Mouse (Mus musculus): ENCODE results near the gene Atp8a2. TPM values are rescaled to one million over a fixed set of nuclear protein-coding genes. Genes with fewer than 3 reads are reported as not detected.

Atp8a2 gene
- polyA plus RNA-seq, 1 experiment, result 0.01 TPM

DNA sequence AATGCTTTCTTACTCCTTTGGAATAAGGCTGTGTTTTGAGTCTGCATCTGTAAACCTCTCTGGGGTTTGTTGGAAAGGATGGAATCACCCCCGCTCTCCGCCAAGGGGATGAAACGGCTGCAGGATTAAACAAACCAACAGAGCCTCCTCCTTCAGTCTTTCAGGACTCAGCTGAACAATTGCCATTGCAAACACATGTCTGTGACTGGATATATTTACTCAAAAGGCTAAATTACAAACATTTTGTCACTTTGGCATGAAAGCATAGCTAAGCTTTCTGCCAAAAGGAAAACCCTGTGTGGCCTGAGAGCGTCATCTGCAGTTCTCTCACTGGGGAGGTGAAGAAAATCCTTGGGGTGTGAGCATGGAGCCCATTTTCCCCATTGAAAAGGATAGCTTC, 230.0 kb downstream of the Atp8a2 start:
- Histone ChIP-seq H3K79me2 (ENCODE audit: control insufficient read depth, insufficient read depth) (no peaks in the 10 kb centered on the region), H3K36me3 (ENCODE audit: control insufficient read depth, insufficient read depth) (no peaks in the 10 kb centered on the region), H3ac (ENCODE audit: control insufficient read depth, insufficient read length) (no peak overlapping the region), H3K27me3 (ENCODE audit: control insufficient read depth, insufficient read depth, insufficient read length) (no peaks in the 10 kb centered on the region), H3K4me3 (no peak overlapping the region), H3K4me2 (ENCODE audit: low read depth) (no peak overlapping the region)
- TF ChIP-seq MYOD1 (IDR thresholded peaks at IDR 0.05; ENCODE audit: control insufficient read depth in 1 of 3, insufficient read length in 2 of 3, low read depth in 2 of 3), result no peak
- TF ChIP-seq TCF12 (IDR thresholded peaks at IDR 0.05; ENCODE audit: insufficient read depth, poor library complexity, severe bottlenecking), result no peak
- TF ChIP-seq SRF (IDR thresholded peaks at IDR 0.05; ENCODE audit: control insufficient read depth, insufficient read length, low read depth), result no peak
- no peak for TF ChIP-seq REST (IDR thresholded peaks at IDR 0.05; ENCODE audit: insufficient read depth, insufficient read length)
- TF ChIP-seq MYOG (IDR thresholded peaks at IDR 0.05; ENCODE audit: control insufficient read depth in 1 of 3, insufficient read depth in 1 of 3, insufficient read length in 2 of 3, low read depth in 2 of 3), result no peak
- no peak for TF ChIP-seq TCF3 (IDR thresholded peaks at IDR 0.05; ENCODE audit: insufficient read length, low read depth)
- TF ChIP-seq E2F4 (IDR thresholded peaks at IDR 0.05; ENCODE audit: insufficient read depth), result no peak
- TF ChIP-seq MAX (IDR thresholded peaks at IDR 0.05; ENCODE audit: low read depth), result no peak
- no peak for TF ChIP-seq USF1 (IDR thresholded peaks at IDR 0.05; ENCODE audit: low read depth)
- TF ChIP-seq POLR2AphosphoS2 (IDR thresholded peaks at IDR 0.05; ENCODE audit: insufficient read length, low read depth), result no peak
- TF ChIP-seq POLR2A (IDR thresholded peaks at IDR 0.05; ENCODE audit: insufficient read length, low read depth), result no peak
- TF ChIP-seq CEBPB (IDR thresholded peaks at IDR 0.05; ENCODE audit: insufficient read depth, poor library complexity, severe bottlenecking), result no peak

DNA sequence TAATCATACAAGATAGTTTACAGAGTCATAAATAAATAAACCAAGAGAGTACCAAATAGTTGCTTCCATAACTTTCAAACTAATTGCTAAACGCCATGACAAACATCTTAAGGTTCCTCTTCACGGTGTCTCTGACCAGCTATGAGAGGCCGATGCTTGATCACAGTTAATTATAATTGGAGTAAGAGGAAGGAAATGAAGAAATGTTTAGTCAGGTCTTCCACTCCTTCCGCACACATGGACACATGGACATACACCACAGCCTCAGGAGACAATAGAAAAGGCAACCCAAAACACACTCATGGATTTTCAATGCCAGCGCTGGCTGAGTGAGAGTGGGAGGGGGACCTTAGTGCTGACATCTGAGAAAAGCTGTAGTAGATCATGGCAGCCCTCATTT, 232.4 kb downstream of the Atp8a2 start:
- H3K4me3 ChIP-seq, result no peak overlapping the region
- no peak overlapping the region for H3ac ChIP-seq (ENCODE audit: control insufficient read depth, insufficient read length)
- H3K79me2 ChIP-seq (ENCODE audit: control insufficient read depth, insufficient read depth), result no peaks in the 10 kb centered on the region
- no peaks in the 10 kb centered on the region for H3K36me3 ChIP-seq (ENCODE audit: control insufficient read depth, insufficient read depth)
- peaks cover 2% of the 10 kb centered on the region for H3K27me3 ChIP-seq (ENCODE audit: control insufficient read depth, insufficient read depth, insufficient read length)
- TF ChIP-seq MAX (IDR thresholded peaks at IDR 0.05; ENCODE audit: low read depth), result no peak
- no peak for TF ChIP-seq MYOD1 (IDR thresholded peaks at IDR 0.05; ENCODE audit: control insufficient read depth in 1 of 3, insufficient read length in 2 of 3, low read depth in 2 of 3)
- TF ChIP-seq TCF12 (IDR thresholded peaks at IDR 0.05; ENCODE audit: insufficient read depth, poor library complexity, severe bottlenecking), result no peak
- TF ChIP-seq CEBPB (IDR thresholded peaks at IDR 0.05; ENCODE audit: insufficient read depth, poor library complexity, severe bottlenecking), result no peak
- TF ChIP-seq REST (IDR thresholded peaks at IDR 0.05; ENCODE audit: insufficient read depth, insufficient read length), result no peak
- no peak for TF ChIP-seq USF1 (IDR thresholded peaks at IDR 0.05; ENCODE audit: low read depth)
- TF ChIP-seq SRF (IDR thresholded peaks at IDR 0.05; ENCODE audit: control insufficient read depth, insufficient read length, low read depth), result no peak
- no peak for TF ChIP-seq POLR2AphosphoS2 (IDR thresholded peaks at IDR 0.05; ENCODE audit: insufficient read length, low read depth)
- TF ChIP-seq E2F4 (IDR thresholded peaks at IDR 0.05; ENCODE audit: insufficient read depth), result no peak
- no peak for TF ChIP-seq POLR2A (IDR thresholded peaks at IDR 0.05; ENCODE audit: insufficient read length, low read depth)
- no peak for TF ChIP-seq MYOG (IDR thresholded peaks at IDR 0.05; ENCODE audit: control insufficient read depth in 1 of 3, insufficient read depth in 1 of 3, insufficient read length in 2 of 3, low read depth in 2 of 3)
- no peak for TF ChIP-seq TCF3 (IDR thresholded peaks at IDR 0.05; ENCODE audit: insufficient read length, low read depth)
- H3K4me2 ChIP-seq (ENCODE audit: low read depth), result no peak overlapping the region

DNA sequence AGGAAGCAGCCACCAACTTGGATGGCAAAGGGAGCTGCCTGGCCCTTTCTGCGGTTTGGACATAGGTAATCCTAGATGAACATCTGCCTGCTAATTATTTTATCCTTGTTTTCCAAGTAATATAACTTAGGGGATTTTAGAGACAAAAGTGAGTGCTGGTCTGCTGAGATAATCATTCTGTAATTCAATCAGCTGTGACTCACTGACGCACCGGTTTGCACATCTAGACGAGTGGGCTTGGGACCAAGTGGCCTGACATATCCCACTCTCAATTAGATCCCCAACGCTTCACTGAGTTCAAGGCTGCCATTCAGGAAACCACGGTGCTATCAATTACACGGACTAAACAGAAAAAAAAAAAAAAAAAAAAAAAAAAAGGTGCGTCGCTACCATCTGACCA, 236.0 kb downstream of the Atp8a2 start:
- Histone ChIP-seq H3K4me3 (no peak overlapping the region), H3K79me2 (ENCODE audit: control insufficient read depth, insufficient read depth) (no peaks in the 10 kb centered on the region), H3ac (ENCODE audit: control insufficient read depth, insufficient read length) (no peak overlapping the region), H3K27me3 (ENCODE audit: control insufficient read depth, insufficient read depth, insufficient read length) (peaks cover 5% of the 10 kb centered on the region), H3K4me2 (ENCODE audit: low read depth) (no peak overlapping the region), H3K36me3 (ENCODE audit: control insufficient read depth, insufficient read depth) (no peaks in the 10 kb centered on the region)
- TF ChIP-seq POLR2AphosphoS2 (IDR thresholded peaks at IDR 0.05; ENCODE audit: insufficient read length, low read depth), result no peak
- no peak for TF ChIP-seq REST (IDR thresholded peaks at IDR 0.05; ENCODE audit: insufficient read depth, insufficient read length)
- no peak for TF ChIP-seq CEBPB (IDR thresholded peaks at IDR 0.05; ENCODE audit: insufficient read depth, poor library complexity, severe bottlenecking)
- no peak for TF ChIP-seq MYOG (IDR thresholded peaks at IDR 0.05; ENCODE audit: control insufficient read depth in 1 of 3, insufficient read depth in 1 of 3, insufficient read length in 2 of 3, low read depth in 2 of 3)
- TF ChIP-seq USF1 (IDR thresholded peaks at IDR 0.05; ENCODE audit: low read depth), result no peak
- no peak for TF ChIP-seq TCF3 (IDR thresholded peaks at IDR 0.05; ENCODE audit: insufficient read length, low read depth)
- TF ChIP-seq POLR2A (IDR thresholded peaks at IDR 0.05; ENCODE audit: insufficient read length, low read depth), result no peak
- TF ChIP-seq MAX (IDR thresholded peaks at IDR 0.05; ENCODE audit: low read depth), result no peak
- no peak for TF ChIP-seq MYOD1 (IDR thresholded peaks at IDR 0.05; ENCODE audit: control insufficient read depth in 1 of 3, insufficient read length in 2 of 3, low read depth in 2 of 3)
- no peak for TF ChIP-seq SRF (IDR thresholded peaks at IDR 0.05; ENCODE audit: control insufficient read depth, insufficient read length, low read depth)
- TF ChIP-seq TCF12 (IDR thresholded peaks at IDR 0.05; ENCODE audit: insufficient read depth, poor library complexity, severe bottlenecking), result no peak
- no peak for TF ChIP-seq E2F4 (IDR thresholded peaks at IDR 0.05; ENCODE audit: insufficient read depth)

DNA sequence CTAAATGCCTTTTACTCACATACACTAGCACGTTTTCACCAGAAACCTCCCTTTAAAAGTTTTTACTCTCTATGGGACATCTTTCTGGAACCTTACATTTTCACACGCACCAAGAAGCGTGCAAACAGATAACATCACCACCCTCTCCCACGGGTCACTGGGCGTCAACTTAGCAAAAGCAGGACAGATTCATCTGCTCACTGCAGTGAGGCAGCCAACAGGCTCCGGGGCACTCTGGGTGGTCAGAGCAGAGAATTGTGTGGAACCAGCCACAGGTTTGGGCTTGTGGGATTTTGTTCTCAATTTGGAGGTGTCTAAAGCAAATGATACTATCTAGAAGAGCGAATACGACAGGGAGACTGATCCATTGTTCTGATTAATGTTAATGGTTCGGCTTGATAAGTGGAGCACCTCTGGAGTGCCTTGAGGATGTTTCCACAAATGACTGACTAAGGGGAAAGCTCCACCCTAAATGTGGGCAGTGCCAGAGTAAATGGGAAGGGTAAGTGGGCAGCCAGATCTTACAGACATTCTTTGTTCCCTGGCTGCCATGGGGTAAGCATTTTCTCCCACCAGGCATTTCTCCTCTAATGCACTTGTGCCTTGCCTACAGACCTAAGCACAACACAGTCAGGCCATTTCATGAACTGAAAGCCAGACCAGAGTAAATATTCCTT, 236.6 kb downstream of the Atp8a2 start:
- Histone ChIP-seq H3K4me2 (ENCODE audit: low read depth) (no peak overlapping the region), H3K36me3 (ENCODE audit: control insufficient read depth, insufficient read depth) (no peaks in the 10 kb centered on the region)

More for the DNA sequence above, 236.6 kb downstream of the Atp8a2 start:
- Histone ChIP-seq H3K79me2 (ENCODE audit: control insufficient read depth, insufficient read depth) (no peaks in the 10 kb centered on the region), H3ac (ENCODE audit: control insufficient read depth, insufficient read length) (no peak overlapping the region), H3K27me3 (ENCODE audit: control insufficient read depth, insufficient read depth, insufficient read length) (peaks cover 5% of the 10 kb centered on the region), H3K4me3 (no peak overlapping the region)
- TF ChIP-seq MYOD1 (IDR thresholded peaks at IDR 0.05; ENCODE audit: control insufficient read depth in 1 of 3, insufficient read length in 2 of 3, low read depth in 2 of 3), result no peak
- TF ChIP-seq E2F4 (IDR thresholded peaks at IDR 0.05; ENCODE audit: insufficient read depth), result no peak
- no peak for TF ChIP-seq CEBPB (IDR thresholded peaks at IDR 0.05; ENCODE audit: insufficient read depth, poor library complexity, severe bottlenecking)

Measured in myocyte (in vitro differentiated cells).